Mouse (Mus musculus) lung, postnatal 14 days (tissue): ENCODE results near the gene Bcl3.
A peak's percentile ranks its signal among the peaks of the same experiment; 100 is the strongest.
"Not testable (repeated sequence)": the region's sequence is repeated elsewhere in the genome, so short reads cannot be mapped to it uniquely, and the experiment has no call there.

Experiments
- DNase-seq: peaks from one replicate; pipeline ENCODE4 v3.0.0; 2021

Bcl3 gene

DNA sequence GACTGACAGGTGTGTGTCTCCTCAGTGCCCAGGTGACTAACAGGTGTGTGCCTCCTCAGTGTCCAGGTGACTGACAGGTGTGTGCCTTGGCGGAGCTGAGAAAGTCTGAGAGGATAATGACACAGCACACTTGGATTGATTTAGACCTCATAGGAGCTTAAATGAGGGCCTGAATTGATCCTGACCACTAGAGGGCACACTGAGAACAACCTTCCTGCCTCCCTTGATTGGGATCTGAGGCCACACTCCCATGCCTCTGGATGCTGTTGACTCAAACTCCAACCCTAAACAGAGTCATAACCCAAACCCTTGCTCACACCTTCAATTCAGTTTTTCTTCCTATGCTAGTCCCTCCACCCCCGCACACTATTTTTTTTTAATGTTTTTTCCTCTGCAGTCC, 21.8 kb downstream of the Bcl3 start:
- peak; percentile 71 for DNase-seq

DNA sequence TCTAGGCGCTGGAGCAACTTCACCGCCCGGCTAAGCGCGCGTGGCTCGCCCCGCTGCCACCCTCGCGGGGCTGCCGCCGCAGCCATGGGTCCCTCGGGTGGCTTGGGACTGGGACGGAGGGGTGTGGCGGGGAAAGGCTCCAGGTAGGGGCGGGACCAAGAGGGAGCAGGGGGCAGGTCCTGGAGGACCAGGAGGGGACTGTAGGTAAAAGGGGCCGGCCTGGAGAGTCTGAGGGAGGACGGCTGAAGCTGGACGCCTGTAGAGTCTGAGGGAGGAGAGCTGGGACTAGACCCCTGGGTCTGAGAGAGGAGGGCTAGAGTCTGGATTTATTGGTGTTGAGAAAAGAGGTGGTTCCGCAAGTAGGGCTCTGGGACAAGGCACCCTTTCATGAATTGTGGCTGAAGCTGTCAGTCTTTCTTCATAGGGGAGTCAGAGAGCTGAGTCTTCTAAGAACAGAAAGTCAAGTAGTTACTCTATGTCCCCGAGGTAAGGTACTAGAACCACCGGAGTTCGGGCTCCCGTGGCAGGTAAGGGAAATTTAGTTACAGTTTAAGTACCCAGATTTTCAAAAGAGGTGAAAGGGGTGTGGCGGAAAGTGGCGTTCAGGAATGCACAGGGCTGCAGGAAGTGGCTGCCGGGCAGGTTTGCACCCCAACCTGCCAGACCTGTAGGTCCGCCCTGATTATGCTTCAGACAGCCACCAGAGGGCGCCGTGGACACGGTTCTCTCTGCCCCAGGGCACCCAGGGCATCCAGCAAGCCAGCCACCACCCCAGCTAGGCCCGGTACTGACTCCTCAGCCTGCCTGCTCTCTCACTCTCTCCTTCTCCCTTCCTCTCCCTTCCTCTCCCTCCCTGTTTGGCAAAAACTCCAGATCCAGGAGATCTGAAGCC, 25.6 kb downstream of the Bcl3 start, which contains the start of gene Cblc:
TSS of gene Cblc (minus strand) at position 113 of the 892 bp plus-strand sequence.
- peak; percentile 88 for DNase-seq

DNA sequence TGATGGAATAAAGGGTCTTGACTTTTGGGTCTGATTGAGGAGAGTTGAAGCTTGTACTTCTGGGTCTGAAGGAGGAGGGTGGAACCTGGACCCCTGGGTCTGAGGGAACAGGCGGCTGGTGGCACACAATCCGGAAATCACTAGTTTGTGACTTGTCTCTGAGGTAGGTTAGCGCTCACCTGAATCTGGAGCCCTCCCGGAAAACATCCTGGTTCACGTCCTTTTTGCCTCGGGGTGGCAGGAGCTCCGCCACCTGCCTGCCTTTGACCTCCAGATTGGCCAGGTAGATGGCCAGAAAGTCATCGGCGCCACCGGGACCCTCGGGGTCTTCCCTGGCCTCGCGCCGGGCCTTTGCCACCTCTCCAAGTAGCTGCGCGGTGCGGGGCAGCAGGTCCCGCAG, 26.3 kb downstream of the Bcl3 start:
- DNase-seq, result no peak

DNA sequence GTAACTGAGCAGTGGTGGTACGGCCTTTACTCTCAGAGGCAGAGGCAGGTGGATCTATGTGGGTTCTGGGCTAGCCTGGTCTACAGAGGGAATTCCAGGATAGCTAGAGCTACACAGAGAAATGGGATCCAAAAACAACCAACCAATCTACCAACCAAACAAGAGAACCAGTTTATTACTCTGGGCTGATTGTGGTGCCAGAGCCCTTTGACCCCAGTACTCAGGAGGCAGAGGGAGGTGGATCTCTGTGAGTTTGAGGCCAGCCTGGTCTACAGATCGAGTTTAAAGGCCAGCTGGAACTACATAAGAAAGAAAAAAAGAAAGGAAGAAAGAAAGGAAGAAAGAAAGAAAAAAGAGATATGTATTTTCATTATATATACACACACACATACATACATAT, 27.3 kb downstream of the Bcl3 start:
- DNase-seq, result no peak

DNA sequence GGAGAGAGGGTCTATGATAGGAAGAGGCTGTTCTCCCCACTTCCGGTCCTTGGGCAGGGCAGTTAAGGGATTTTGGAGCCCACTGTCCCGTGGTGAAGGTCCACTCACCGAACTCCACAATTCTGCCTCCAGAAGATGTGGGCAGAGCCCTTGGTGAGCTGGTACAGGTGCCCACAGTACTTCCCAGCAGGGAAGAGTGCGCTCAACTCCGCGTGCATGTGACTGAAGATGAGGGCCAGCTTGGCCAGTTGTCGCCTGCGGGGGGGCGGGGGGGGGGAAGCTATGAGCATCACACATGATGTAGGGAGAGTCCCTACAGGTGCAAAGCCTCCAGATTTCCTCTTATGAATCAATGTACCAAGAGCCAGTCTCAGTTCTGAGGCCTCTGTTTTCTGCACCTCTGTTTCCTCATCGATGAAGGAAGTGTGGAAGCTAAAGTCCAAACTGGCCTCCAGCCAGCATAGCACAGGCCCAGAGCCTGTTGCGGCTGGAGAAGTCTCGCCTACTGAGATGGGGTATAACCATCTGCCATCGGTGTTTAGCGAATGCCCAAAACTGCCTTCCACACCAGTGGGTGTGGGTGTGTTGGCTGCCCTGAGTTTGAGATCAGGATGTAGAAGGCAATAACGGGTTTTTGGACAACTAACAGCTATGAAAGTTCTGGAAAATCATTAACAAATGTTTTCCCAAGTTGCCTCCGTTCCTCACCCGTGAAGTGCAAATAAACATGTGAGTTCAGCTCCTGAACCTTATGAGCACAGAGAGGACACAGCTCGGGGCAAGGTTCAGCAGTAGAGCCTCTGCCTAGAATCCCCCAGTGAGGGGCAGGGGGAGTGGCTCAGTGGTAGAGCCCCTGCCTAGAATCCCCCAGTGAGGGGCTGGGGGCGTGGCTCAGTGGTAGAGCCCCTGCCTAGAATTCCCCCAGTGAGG, 29.6 kb downstream of the Bcl3 start:
- no peak for DNase-seq

DNA sequence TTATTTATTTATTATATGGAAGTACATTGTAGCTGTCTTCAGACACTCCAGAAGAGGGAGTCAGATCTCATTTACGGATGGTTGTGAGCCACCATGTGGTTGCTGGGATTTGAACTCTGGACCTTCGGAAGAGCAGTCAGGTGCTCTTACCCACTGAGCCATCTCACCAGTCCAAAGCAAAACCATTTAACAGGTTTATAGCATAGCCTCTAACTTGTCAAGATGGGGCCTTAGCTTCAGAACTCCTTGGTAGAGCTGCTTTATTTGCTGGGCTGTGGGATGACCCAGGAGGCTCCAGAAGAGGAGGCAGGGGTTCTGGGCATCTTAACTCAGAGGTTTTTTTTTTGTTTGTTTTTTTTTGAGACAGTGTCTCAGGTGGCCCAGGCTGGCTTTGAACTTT, 31.1 kb downstream of the Bcl3 start:
- not testable (repeated sequence) for DNase-seq

DNA sequence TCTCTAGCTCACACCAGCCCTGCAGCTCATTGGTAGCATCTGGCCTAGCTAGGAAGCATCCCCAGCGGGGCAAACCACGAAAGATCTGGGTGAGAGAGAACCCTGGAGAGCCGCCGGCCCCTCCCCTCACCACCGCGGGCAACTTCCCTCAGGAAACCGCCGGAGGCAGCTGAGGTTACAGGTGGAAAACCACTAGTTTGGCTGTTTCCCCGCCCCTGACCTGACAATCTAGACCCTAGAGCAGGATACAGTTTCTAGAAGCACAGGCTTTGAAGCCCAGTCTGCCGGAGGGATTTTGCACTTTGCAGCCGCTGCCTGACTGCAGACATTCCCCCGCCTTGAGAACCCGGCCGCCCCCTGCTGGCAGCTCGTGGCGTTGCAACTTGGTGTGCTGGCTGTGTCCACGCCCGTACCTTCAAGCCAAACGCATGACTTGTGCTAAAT, 32.6 kb downstream of the Bcl3 start:
- DNase-seq, result peak; percentile 96

DNA sequence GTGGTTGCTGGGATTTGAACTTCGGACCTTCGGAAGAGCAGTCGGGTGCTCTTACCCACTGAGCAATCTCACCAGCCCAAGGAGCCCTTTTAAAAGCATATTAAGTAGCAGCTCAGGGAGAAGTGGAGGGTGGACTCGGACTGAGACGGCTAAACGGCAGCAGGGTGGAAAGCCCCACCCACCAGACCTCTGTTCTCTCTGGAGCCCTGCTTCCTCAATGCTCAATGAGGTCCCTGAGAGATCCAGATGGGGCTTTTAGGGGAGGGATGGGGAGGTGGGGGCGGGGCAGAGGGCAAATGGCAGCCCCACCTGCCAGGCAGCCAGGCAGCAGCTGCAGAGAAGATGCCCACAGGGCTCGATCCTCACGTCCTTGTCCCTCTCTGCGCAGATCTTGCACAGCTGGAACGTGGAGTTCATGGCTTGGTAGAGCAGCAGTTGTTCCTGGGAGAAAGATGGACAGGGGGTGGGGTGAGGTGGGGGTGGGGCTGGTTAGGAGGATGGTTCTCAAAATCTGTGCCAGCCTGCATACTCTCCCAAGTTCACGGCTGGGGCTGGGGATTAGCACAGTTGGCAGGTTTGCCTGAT, 36.6 kb downstream of the Bcl3 start:
- no peak for DNase-seq

DNA sequence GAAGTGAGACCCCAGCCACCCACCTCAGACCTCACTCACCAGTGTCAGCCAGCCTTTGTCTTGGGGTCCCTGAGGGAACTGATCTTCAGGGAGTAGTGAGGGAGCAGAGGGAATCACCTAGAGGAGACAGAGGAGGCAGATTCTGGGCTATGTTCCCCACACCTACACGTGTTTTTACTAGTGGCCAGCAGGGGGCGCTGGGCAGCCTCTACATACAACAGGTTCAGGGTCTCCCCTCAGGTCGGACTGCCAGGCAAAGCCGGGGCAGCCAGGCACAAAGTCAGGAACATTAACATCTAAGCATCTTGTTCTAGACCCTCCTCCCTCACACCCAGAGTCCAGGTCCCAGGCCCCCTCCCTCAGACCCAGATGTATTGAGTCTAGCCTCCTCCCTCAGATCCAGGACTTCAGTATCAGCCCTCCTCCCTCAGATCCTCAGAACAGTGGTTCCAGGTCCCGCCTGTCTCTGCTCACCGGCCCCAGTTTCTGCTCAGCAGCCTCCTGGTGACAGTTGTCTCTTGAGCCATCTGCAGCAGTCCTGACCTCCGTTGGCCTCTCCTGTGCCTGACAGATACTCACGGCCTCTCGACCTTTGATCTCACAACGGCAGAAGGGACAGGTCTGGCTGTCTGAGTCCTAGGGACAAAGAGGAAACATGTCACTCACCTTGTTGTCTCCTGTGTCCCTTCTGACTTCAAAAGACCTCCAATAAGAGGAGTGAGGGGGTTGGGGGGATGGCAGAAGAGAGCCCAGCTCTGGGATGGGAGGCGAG, 37.6 kb downstream of the Bcl3 start:
- no peak for DNase-seq

DNA sequence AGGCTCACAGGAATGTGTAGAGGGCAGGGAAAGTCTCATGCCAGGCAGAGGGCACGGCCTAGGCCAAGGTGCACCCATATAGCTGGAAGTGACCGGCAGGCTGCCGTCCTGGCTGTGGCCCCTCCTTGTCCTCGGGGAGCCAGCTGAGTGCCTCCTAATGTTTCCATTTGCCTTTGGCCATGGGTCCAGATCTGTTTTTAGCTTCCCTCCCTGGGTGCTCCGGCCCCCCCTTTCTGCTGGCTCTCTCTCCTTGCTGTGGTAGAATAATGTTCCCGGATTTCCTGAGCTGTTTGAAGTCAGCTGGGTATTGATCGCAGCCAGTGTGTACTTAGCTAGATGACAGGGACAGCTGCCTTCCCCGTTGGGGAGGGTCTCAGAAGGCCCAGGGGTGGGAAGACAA, 38.9 kb downstream of the Bcl3 start:
- peak; percentile 55 for DNase-seq

DNA sequence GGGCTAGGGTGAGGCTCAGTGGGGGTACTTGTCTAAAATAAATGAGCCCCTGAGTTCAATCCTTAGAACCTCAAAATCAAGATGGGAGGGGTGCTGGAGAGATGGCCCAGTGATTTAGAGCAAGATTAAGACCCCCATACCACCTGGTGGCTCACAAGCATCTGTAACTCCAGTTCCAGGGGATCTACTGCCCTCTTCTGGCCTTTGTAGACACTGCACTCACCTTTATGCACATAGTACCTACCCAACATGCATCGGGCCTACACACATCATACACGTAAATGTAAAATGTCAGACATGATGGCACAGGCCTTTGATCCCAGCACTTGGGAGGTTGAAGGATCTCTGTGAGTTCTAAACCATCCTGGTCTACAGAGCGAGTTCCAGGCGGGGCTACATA, 39.9 kb downstream of the Bcl3 start:
- peak; percentile 70 for DNase-seq

DNA sequence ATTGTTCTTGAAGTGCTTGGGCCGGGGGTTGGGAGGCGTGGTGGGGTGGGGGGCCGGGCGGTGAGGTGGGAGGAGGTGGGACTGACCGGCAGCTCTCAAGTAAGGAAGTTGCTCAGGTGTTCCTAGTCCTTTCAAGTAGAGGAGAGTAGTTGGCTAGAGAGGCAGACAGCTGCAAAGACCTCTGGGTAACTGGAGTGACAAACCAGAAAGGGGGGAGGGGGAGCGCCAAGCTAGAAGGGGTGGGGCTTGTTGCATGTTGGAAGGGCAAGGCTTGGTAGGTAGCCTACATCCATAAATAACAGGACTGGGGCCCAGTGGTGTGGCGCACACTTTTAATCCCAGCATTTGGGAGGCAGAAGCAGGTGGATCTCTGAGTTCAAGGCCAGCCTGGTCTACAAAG, 40.8 kb downstream of the Bcl3 start:
- DNase-seq, result no peak

DNA sequence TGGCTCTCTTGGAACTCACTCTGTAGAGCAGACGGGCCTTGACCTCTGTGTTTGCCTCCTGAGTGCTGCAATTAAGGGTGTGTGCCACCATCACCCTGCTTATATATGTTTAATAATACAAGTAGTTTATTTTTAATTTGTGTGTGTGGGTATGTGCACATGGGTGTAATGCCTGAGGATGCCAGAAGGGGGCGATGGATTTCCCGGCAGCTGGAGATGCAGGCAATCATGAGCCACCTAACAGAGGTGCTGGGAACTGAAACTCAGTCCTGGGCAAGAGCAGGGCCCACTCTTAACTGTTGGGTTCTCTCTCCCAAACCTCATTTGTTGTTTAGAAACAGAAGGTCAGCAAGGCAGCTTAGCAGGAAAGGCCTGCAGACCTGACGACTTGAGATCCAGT, 42.7 kb downstream of the Bcl3 start:
- DNase-seq, result no peak

DNA sequence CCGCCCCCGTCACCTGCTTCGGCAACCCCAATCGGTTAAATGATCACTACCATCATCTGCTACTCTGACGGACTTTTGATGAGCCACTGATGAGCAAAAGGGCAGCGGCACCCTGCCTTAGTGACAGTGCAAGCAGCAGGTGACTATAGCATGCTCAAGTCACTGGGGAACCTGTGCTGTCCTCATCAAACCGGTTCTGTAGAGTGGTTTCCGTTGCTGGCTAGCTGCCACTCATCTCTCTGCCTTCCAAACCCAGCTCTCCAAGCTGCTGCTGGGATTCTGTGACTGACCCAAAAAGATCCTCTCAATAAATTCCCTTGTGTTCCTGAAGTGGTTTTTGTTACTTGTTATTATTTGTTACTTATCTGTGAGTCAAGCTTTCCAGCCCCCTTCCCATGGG, 43.9 kb downstream of the Bcl3 start:
- peak; percentile 77 for DNase-seq

DNA sequence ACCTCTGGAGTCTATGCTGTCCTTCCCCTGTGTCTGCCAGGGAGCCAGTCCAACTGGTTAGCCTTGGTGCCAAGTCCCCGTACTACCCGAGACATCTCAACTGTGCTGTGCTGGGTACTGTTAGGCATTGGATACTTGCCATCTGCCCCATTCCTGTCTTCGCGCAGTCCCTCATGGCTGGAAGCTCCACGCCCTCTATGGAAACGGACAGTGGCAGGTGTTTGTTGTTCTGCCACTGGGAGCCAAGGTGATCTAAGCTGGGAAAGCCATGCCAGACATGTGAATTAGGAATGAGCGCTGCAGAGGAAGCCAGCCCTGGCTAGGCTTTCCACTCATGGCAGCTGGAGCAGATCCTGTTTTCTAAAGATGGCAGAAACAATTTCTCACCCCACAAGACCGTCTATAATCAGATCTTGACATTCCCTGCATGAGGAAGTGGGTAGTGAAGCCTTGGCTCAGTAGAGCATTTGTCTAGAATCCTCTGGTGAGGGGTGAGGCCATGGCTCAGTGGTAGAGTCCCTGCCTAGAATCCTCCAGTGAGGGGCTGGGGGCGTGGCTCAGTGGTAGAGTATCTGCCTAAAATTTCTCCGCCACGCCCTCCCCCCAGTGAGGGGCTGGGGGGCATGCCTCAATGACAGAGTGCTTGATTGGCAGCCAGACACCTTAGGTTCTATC, 45.4 kb downstream of the Bcl3 start:
- DNase-seq, result no peak

DNA sequence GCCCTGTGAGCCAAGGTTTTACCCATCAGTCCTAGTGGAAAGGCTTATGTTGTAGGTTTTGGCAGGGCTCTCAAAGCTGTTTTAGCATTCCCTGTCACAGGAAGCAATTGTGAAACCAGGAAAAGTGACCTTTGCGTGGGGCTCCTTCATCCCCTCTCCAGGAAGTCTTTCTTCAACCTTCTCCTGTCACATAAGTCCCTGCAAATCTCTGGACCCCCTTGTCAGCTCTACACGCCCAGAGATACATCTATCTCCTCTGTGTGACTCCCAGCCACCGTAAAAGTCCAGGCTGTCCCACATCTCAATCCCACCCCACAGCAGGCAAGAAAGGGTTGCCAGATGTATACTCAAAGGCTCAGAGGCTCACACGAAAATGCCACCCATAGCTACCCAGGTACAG, 50.9 kb downstream of the Bcl3 start:
- no peak for DNase-seq

DNA sequence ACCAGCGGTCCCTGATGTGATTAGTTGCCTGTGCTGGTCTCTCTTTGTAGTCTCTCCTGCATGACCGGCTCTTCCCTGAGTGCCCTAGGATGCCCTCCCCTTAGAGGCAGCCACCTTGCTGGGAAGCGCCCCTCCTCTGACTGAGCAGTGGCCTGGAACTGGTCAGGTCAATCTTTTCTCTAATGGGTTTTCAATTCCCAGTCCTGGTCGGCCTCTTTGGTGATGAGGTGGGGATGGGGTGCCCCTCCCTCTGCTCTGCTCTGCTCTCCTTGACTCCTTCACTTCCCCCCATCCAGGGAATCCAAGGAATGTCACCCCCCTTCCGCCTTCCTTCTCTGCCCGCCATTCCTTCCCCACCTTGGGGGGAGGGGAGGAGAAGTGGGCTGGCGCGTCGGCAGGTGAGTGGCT, 51.6 kb downstream of the Bcl3 start, which contains the start of gene Bcam:
TSS of gene Bcam (minus strand) at position 33 of the 408 bp plus-strand sequence.
- peak; percentile 69 for DNase-seq

DNA sequence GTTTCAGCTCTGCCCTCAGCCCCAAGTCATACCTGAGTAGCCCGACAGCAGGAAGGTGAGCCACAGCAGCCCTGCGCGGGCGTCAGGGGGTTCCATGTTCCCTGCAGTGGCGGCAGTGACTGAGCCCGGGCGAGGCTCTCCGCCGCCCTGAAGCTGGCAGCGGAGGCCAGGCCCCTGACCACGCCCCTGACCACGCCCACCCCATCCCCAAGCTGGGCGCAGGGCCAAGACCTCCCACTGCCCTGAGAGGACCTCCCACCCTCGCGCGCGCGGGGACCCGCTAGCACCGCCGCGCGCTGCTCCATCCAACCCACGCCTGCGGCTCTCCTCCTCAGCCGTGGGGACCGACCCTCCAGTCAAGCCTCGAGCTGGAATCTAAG, 52.2 kb downstream of the Bcl3 start:
- peak; percentile 97 for DNase-seq

DNA sequence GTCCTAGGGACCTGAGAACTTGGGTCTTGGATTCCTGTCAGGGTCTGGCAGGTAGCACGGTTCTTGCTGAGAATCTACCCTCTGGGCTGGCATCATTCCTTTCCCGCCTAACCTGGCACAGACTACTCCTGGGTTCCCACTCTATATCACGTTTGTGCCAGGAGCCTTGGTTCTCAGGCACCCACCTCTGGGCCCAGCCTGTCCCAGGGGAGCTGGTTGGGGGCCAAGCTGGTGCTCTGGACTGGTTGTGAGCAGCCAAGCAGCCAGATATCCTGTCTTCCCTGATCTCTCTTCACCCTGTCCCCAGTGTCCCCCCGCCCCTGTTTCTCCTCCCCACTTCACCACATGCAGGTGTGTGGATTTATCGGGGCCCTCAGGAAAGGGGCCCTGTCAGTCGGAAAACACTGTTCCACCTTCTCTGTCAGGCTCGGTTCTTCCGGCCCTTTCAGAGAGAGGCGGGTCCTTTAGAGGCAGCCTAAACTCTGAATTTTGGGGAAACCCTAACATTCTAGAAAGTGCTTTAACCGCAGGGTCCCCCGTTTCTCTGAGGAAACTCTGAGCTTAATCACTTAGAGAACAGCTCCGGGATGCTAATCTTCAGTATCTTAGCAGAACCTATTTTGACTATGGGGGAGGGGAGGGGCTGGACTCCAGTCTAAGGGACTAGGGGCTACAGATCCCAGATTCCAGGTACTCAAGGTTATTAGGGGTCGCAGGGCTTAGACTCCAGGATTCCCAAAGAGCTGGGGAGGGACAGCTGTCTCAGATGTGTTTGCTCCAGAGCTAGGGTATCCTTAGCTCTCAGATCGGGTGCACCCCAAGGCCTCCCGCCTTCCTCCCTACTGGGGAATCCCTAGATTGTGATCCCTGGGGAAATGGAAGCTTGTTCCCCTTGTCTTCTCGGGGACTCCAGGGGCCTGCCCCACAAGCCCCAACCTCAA, 52.9 kb downstream of the Bcl3 start:
- no peak for DNase-seq

DNA sequence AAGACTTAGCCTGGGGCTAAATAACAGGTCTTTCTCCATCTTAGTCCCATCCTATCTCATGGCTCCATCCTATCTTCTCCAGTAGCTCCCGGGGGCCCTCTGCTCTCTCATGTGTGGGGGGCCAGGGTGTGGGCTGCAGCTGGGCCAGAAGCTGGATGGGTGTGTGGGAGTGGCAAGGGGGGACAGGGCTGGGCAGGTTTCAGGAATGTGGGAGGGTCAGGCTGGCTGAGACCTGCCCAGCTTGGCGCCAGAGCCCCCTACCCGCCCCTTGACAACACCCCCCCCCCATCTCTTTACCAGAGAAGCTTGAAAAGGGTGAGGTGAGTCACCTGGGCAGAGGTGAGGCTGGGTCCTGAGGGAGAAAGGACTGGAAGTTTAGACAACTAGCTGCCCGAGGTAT, 53.6 kb downstream of the Bcl3 start:
- DNase-seq, result no peak

DNA sequence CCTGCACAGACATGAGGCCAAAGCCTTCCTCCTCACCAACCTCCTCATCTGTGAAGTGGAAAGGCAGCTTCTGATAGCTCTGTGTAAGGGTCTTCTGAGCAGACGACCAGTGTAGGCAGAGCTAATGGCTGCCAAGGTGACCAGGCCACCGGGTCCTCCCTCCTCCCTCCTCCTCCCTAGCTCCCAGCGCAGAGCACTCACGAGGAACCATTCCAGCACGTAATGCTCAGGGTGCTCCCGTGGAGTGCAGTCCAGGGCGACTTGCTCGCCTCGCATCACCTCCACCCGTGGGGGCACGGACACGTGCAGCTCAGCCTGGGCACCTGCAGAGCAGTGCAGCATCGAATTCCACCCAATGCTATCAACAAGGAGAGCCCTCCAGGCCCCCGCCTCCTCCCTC, 54.3 kb downstream of the Bcl3 start:
- DNase-seq, result no peak
